Mouse (Mus musculus): ENCODE data around the gene Spp1.

Gene Spp1

GRCm38 (mm10) chr5:104434835-104435301, at the start of gene Spp1:
Spp1 (plus strand) TSS chr5:104435118.
- no peak for DNase-seq

GRCm38 (mm10) chr5:104385521-104385920, 49.4 kb upstream of the Spp1 start:
- no peak for DNase-seq

- DNase-seq = no peak
Observed at GRCm38 (mm10) chr5:104386908-104387307, 48.0 kb upstream of the Spp1 start.

GRCm38 (mm10) chr5:104390962-104391361, 44.0 kb upstream of the Spp1 start:
- DNase-seq = no peak

GRCm38 (mm10) chr5:104392784-104393183, 42.1 kb upstream of the Spp1 start:
- DNase-seq = no peak

- DNase-seq = no peak
Observed at GRCm38 (mm10) chr5:104396286-104396685, 38.6 kb upstream of the Spp1 start.

- DNase-seq = no peak
Observed at GRCm38 (mm10) chr5:104398001-104398400, 36.9 kb upstream of the Spp1 start.

- no peak for DNase-seq
Observed at GRCm38 (mm10) chr5:104399291-104399950, 35.5 kb upstream of the Spp1 start.

GRCm38 (mm10) chr5:104399970-104400369, 34.9 kb upstream of the Spp1 start:
- no peak for DNase-seq

GRCm38 (mm10) chr5:104402651-104403050, 32.3 kb upstream of the Spp1 start:
- DNase-seq = no peak

- DNase-seq = no peak
Observed at GRCm38 (mm10) chr5:104403351-104403750, 31.6 kb upstream of the Spp1 start.

- DNase-seq = no peak
Observed at GRCm38 (mm10) chr5:104404551-104404950, 30.4 kb upstream of the Spp1 start.

GRCm38 (mm10) chr5:104405051-104405450, 29.9 kb upstream of the Spp1 start:
- no peak for DNase-seq

- DNase-seq = no peak
Observed at GRCm38 (mm10) chr5:104406756-104407155, 28.2 kb upstream of the Spp1 start.

- DNase-seq = no peak
Observed at GRCm38 (mm10) chr5:104407541-104408231, 27.2 kb upstream of the Spp1 start.

GRCm38 (mm10) chr5:104408549-104408948, 26.4 kb upstream of the Spp1 start:
- DNase-seq = no peak

GRCm38 (mm10) chr5:104415999-104416398, 18.9 kb upstream of the Spp1 start:
- no peak for DNase-seq

GRCm38 (mm10) chr5:104417028-104417427, 17.9 kb upstream of the Spp1 start:
- no peak for DNase-seq

- no peak for DNase-seq
Observed at GRCm38 (mm10) chr5:104417721-104418120, 17.2 kb upstream of the Spp1 start.

- DNase-seq = no peak
Observed at GRCm38 (mm10) chr5:104422039-104422438, 12.9 kb upstream of the Spp1 start.

GRCm38 (mm10) chr5:104423861-104424260, 11.1 kb upstream of the Spp1 start:
- DNase-seq = no peak

GRCm38 (mm10) chr5:104425949-104426348, 9.0 kb upstream of the Spp1 start:
- no peak for DNase-seq

GRCm38 (mm10) chr5:104432886-104433285, 2.0 kb upstream of the Spp1 start:
- no peak for DNase-seq

GRCm38 (mm10) chr5:104433968-104434565, 851 bp upstream of the Spp1 start:
- no peak for DNase-seq
